Comparison of ENCODE assay signal across 18 mouse cellular contexts in the genomic region with DNA sequence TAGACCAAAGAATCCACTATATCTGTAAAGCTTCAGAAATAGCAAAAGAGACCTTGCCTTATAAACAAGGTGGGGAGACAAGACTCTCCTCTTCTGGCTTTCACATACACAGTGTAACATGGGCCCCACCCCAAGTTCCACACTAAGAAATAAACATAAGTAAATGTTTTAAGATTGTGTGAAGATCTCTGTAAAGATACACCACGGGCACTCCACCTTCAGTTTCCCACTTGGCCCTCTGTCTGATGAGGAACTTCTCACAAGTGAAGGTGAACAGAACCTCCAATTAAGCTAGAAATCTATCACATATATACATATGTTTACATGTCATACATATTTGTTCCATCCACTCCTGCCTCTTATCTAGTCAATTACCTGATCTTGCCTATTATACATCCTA. TPM values are rescaled to one million over a fixed set of nuclear protein-coding genes. Genes with fewer than 3 reads are reported as not detected.
DNase-seq lines count a peak whose midpoint lies in the region; ATAC-seq lines count a peak whose summit lies in the region.
"Had no signal": no experiment of that assay in that cellular context is flagged by ENCODE, and none has a peak within 500 bp of the region (broad histone marks: within the 10 kb centered on the region; RNA-seq: fewer than 3 reads in every experiment).

No protein-coding gene starts in this region.

- no peaks in the 10 kb centered on the region for H3K36me3 ChIP-seq in midbrain, embryonic 11.5 days (ENCODE audit: control insufficient read depth, insufficient read depth, low read length)
- H3K36me3 ChIP-seq in midbrain, embryonic 16.5 days (ENCODE audit: control insufficient read depth, insufficient read depth, low read length) = no peaks in the 10 kb centered on the region
- H3K36me3 ChIP-seq in heart, embryonic 10.5 days = no peaks in the 10 kb centered on the region
- H3K36me3 ChIP-seq: embryonic facial prominence, embryonic 10.5 days; embryonic facial prominence, embryonic 12.5 days; forebrain, embryonic 15.5 days had no signal

- ATAC-seq in midbrain, embryonic 11.5 days (ENCODE audit: low FRiP score) = no peak
- no peak for ATAC-seq in midbrain, embryonic 16.5 days
- ATAC-seq: forebrain, embryonic 13.5 days; forebrain, embryonic 15.5 days had no signal

- no peaks in the 10 kb centered on the region for H3K27me3 ChIP-seq in midbrain, embryonic 11.5 days (ENCODE audit: control insufficient read depth, insufficient read depth, low read length)
- H3K27me3 ChIP-seq in midbrain, embryonic 16.5 days (ENCODE audit: control insufficient read depth, insufficient read depth, low read depth, low read length) = no peaks in the 10 kb centered on the region
- no peaks in the 10 kb centered on the region for H3K27me3 ChIP-seq in heart, embryonic 10.5 days (ENCODE audit: insufficient read depth, poor library complexity, severe bottlenecking)
- H3K27me3 ChIP-seq: embryonic facial prominence, embryonic 12.5 days; forebrain, embryonic 13.5 days; forebrain, embryonic 15.5 days had no signal

- DNase-seq in midbrain, embryonic 11.5 days (ENCODE audit: low spot score, missing footprints) = peak; percentile 17
- peak; percentile 18 for DNase-seq in naive thymus-derived CD4-positive, alpha-beta T cell, adult 2 months (ENCODE audit: low read depth)
- DNase-seq in cerebellum, adult 11 months = no peak
- no peak for DNase-seq in heart, embryonic 10.5 days (ENCODE audit: low spot score)
- DNase-seq: adrenal gland, adult 2 months; adrenal gland, postnatal 10 days; adrenal gland, postnatal 25 days; B cell, adult 2 months; cerebellum, adult 11-12 months; cerebellum, adult 2 months; cerebellum, adult 9-10 months; cerebellum, postnatal 10 days; cerebellum, postnatal 25 days had no signal

- no peak overlapping the region for H3K27ac ChIP-seq in midbrain, embryonic 11.5 days (ENCODE audit: low read depth, low read length)
- no peak overlapping the region for H3K27ac ChIP-seq in midbrain, embryonic 16.5 days (ENCODE audit: low read length)
- no peak overlapping the region for H3K27ac ChIP-seq in heart, embryonic 10.5 days
- H3K27ac ChIP-seq: embryonic facial prominence, embryonic 10.5 days; embryonic facial prominence, embryonic 12.5 days; forebrain, embryonic 13.5 days; forebrain, embryonic 15.5 days had no signal

- no peak overlapping the region for H3K4me2 ChIP-seq in midbrain, embryonic 11.5 days
- H3K4me2 ChIP-seq in midbrain, embryonic 16.5 days (ENCODE audit: low read length) = no peak overlapping the region
- H3K4me2 ChIP-seq: embryonic facial prominence, embryonic 12.5 days; forebrain, embryonic 13.5 days; forebrain, embryonic 15.5 days had no signal

- H3K4me3 ChIP-seq in midbrain, embryonic 11.5 days (ENCODE audit: low read depth, low read length) = no peak overlapping the region
- H3K4me3 ChIP-seq in midbrain, embryonic 16.5 days (ENCODE audit: low read depth, low read length) = no peak overlapping the region
- no peak overlapping the region for H3K4me3 ChIP-seq in heart, embryonic 10.5 days
- H3K4me3 ChIP-seq: embryonic facial prominence, embryonic 10.5 days; embryonic facial prominence, embryonic 12.5 days; forebrain, embryonic 13.5 days; forebrain, embryonic 15.5 days had no signal

- 88% methylated on average over 1 of the region's 1 CpGs for WGBS in midbrain, embryonic 11.5 days
- WGBS in midbrain, embryonic 16.5 days = 80% methylated on average over 1 of the region's 1 CpGs
- WGBS in heart, embryonic 10.5 days = 62% methylated on average over 1 of the region's 1 CpGs

- no peaks in the 10 kb centered on the region for H3K4me1 ChIP-seq in midbrain, embryonic 11.5 days (ENCODE audit: control insufficient read depth, insufficient read depth, low read length)
- H3K4me1 ChIP-seq in midbrain, embryonic 16.5 days (ENCODE audit: control insufficient read depth, insufficient read depth, low read length) = no peaks in the 10 kb centered on the region
- no peaks in the 10 kb centered on the region; the same call in 1 of the 2 replicates for H3K4me1 ChIP-seq in heart, embryonic 10.5 days
- H3K4me1 ChIP-seq: embryonic facial prominence, embryonic 10.5 days; embryonic facial prominence, embryonic 12.5 days; forebrain, embryonic 13.5 days; forebrain, embryonic 15.5 days had no signal

- H3K9me3 ChIP-seq in midbrain, embryonic 11.5 days (ENCODE audit: control insufficient read depth, low read length) = no peaks in the 10 kb centered on the region
- no peaks in the 10 kb centered on the region for H3K9me3 ChIP-seq in midbrain, embryonic 16.5 days (replicated peaks; ENCODE audit: control insufficient read depth, low read length, poor library complexity, severe bottlenecking)
- H3K9me3 ChIP-seq in heart, embryonic 10.5 days = no peaks in the 10 kb centered on the region
- H3K9me3 ChIP-seq: embryonic facial prominence, embryonic 10.5 days; embryonic facial prominence, embryonic 12.5 days; forebrain, embryonic 13.5 days; forebrain, embryonic 15.5 days had no signal

- no peak overlapping the region for H3K9ac ChIP-seq in midbrain, embryonic 11.5 days (ENCODE audit: low read length)
- no peak overlapping the region for H3K9ac ChIP-seq in midbrain, embryonic 16.5 days (ENCODE audit: low read depth, low read length)
- H3K9ac ChIP-seq: embryonic facial prominence, embryonic 12.5 days; forebrain, embryonic 13.5 days; forebrain, embryonic 15.5 days had no signal

RNA-seq across cellular contexts. Expression of gene Ppp1r12a, which starts 42.6 kb away (rescaled TPM):
- polyA plus RNA-seq in midbrain, embryonic 11.5 days (2014; fragmentation: Nextera tagmentation; extraction: Ambion mirVana) = 78.6 and 82.4 TPM in 2 replicates
- polyA plus RNA-seq in midbrain, embryonic 16.5 days (2015; fragmentation: Nextera tagmentation; extraction: Ambion mirVana) = 71.0 and 75.9 TPM in 2 replicates
- 110 and 112 TPM in 2 replicates for polyA plus RNA-seq in heart, embryonic 10.5 days (2016; fragmentation: Nextera tagmentation; extraction: Ambion mirVana)

Comparison
In these comparisons a context has a peak if more than half of its experiments do, and no peak if none do; other contexts are left out.
1. DNase-seq: peak in midbrain, embryonic 11.5 days (single experiment) and naive thymus-derived CD4-positive, alpha-beta T cell, adult 2 months (single experiment); none in cerebellum, adult 11 months (single experiment) and heart, embryonic 10.5 days (single experiment).